Mouse (Mus musculus): Measurements from ENCODE around the gene Gpr87. TPM values are rescaled to one million over a fixed set of nuclear protein-coding genes. Genes with fewer than 3 reads are reported as not detected.

Gpr87 gene
- total RNA-seq, 1 experiment from 2014 or later, result not detected

- no peak for DNase-seq
Measured at GRCm38 (mm10) chr3:59138946-59139468, 55.9 kb downstream of the Gpr87 start.

GRCm38 (mm10) chr3:59135911-59136653 is 58.8 kb downstream of the Gpr87 start:
- no peak for DNase-seq

DNA sequence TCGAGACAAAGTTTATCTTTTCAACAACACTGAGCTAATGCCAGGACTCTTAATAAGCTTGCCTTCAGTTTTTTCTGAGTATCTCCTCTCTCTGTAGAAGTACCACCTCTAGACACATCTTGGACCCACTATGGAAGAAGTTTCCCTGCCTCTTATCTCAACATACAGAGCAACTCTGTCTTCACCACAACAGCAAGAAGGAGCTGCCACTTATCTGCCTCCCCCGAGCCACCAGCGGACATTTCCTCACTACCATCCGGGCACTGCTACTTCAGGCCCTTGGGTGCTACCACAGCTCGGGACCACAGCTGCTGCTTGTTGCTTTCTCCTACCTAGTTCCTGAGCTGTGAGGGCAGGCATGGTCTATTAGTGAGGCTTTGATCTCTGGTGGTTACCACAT is 61.7 kb downstream of the Gpr87 start:
- no peak for DNase-seq

- DNase-seq, result no peak
Measured at GRCm38 (mm10) chr3:59131966-59132365, 62.9 kb downstream of the Gpr87 start.

- DNase-seq, result no peak
Measured at GRCm38 (mm10) chr3:59131081-59131480, 63.8 kb downstream of the Gpr87 start.

- peak; percentile 28 for DNase-seq
Measured at GRCm38 (mm10) chr3:59130431-59130830, 64.5 kb downstream of the Gpr87 start.

- no peak for DNase-seq
Measured at GRCm38 (mm10) chr3:59129547-59129946, 65.4 kb downstream of the Gpr87 start.

Other genes with a start within 250 kb of the Gpr87 start
- 18.3 and 18.5 TPM in 2 replicates for gene Med12l, start 189.3 kb downstream of the Gpr87 start, total RNA-seq (2021)
- 0.18 TPM in 1 of 2 replicates, not detected in the other for gene Gpr171, start 93.3 kb downstream of the Gpr87 start, total RNA-seq (2021)
- gene P2ry14, start 41.5 kb downstream of the Gpr87 start, total RNA-seq (2021), result 6.8 and 15.7 TPM in 2 replicates
- 0.48 and 1.1 TPM in 2 replicates for gene P2ry13, start 15.8 kb upstream of the Gpr87 start, total RNA-seq (2021)
- 1.4 and 3.2 TPM in 2 replicates for gene P2ry12, start 67.8 kb upstream of the Gpr87 start, total RNA-seq (2021)
- gene Igsf10, start 149.3 kb upstream of the Gpr87 start, total RNA-seq (2021), result 1.4 and 1.6 TPM in 2 replicates